Comparison of ENCODE assay signal across 23 mouse cellular contexts in the genomic region with DNA sequence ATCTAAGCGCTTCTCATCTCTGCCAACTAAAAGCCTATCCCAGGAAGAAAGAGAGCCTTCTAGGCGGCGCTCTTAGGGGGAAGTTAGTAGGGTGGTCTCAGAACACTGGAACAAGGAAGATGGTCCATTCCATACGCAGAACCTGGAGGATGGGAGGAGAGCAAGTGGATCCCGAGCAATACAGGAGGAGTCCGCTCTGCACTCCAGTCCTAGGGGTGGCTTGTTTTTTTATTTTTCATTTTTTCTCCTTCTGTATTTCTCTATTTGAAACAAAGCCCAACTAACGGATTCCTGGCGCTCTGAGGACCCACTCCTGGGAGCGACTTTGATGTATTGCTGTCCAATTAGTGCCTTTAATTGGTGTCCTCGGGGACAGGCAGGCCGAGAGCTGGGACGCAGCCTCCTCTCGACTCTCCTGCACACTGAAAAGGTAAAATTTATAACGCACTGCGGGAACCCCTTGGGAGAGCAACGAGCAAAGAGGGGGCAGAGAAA. TPM values are rescaled to one million over a fixed set of nuclear protein-coding genes. Genes with fewer than 3 reads are reported as not detected.
A peak's percentile ranks its signal among the peaks of the same experiment; 100 is the strongest.
DNase-seq lines count a peak whose midpoint lies in the region; ATAC-seq and TF ChIP-seq lines count a peak whose summit lies in the region.
"Had no signal": no experiment of that assay in that cellular context is flagged by ENCODE, and none has a peak within 500 bp of the region (broad histone marks: within the 10 kb centered on the region; RNA-seq: fewer than 3 reads in every experiment).

No protein-coding gene starts in this region.

- ATAC-seq in hindbrain, embryonic 13.5 days (ENCODE audit: low FRiP score), result no peak
- ATAC-seq in hindbrain, postnatal 0 days, result no peak
- ATAC-seq in limb, embryonic 13.5 days (ENCODE audit: low FRiP score, low read depth), result no peak
- no peak for ATAC-seq in liver, embryonic 11.5 days (replicated peaks; ENCODE audit: low FRiP score)
- ATAC-seq: forebrain, embryonic 14.5 days had no signal

- 0 out of 2 replicates have a peak overlapping the region, but pooled peaks have one; percentile 30 for H3K27ac ChIP-seq in hindbrain, embryonic 13.5 days
- no peak overlapping the region for H3K27ac ChIP-seq in hindbrain, postnatal 0 days
- no peak overlapping the region for H3K27ac ChIP-seq in limb, embryonic 13.5 days
- no peak overlapping the region for H3K27ac ChIP-seq in liver, embryonic 11.5 days (ENCODE audit: low read depth, low read length)
- H3K27ac ChIP-seq: embryonic facial prominence, embryonic 15.5 days; left cerebral cortex, adult 2 months; macrophage had no signal

- no peaks in the 10 kb centered on the region for H3K9me3 ChIP-seq in hindbrain, embryonic 13.5 days
- no peaks in the 10 kb centered on the region for H3K9me3 ChIP-seq in hindbrain, postnatal 0 days (ENCODE audit: low read length)
- no peaks in the 10 kb centered on the region for H3K9me3 ChIP-seq in E14TG2a.4 (ENCODE audit: low read length)
- no peaks in the 10 kb centered on the region for H3K9me3 ChIP-seq in limb, embryonic 13.5 days
- H3K9me3 ChIP-seq in liver, embryonic 11.5 days (ENCODE audit: control insufficient read depth, low read length), result no peaks in the 10 kb centered on the region
- H3K9me3 ChIP-seq: embryonic facial prominence, embryonic 15.5 days; heart, embryonic 12.5 days had no signal

- no peak for DNase-seq in hindbrain, postnatal 0 days (ENCODE audit: low spot score)
- DNase-seq in brain, embryonic 14.5 days (ENCODE audit: low read depth), result peak; percentile 54
- DNase-seq in layer of hippocampus, adult 18-20 months (ENCODE audit: low spot score in 2 of 2), result no peak
- DNase-seq in liver, embryonic 11.5 days (ENCODE audit: low spot score), result no peak
- DNase-seq: cerebellum, adult 11-12 months; heart, postnatal 4 days; kidney, adult 11 months; kidney, postnatal 10 days; lung, adult 2 months; right cerebral cortex, adult 18-20 months; thymus, postnatal 4 days had no signal

- peaks cover 92% of the 10 kb centered on the region for H3K27me3 ChIP-seq in hindbrain, embryonic 13.5 days
- peaks cover 78% of the 10 kb centered on the region for H3K27me3 ChIP-seq in hindbrain, postnatal 0 days (ENCODE audit: insufficient read depth, low read length)
- H3K27me3 ChIP-seq in E14TG2a.4 (ENCODE audit: insufficient read depth, low read length), result peaks cover 85% of the 10 kb centered on the region
- peaks cover 90% of the 10 kb centered on the region for H3K27me3 ChIP-seq in limb, embryonic 13.5 days
- peaks cover 74% of the 10 kb centered on the region for H3K27me3 ChIP-seq in liver, embryonic 11.5 days (replicated peaks; ENCODE audit: control insufficient read depth, insufficient read depth, low read length)

- no peak overlapping the region for H3K4me2 ChIP-seq in hindbrain, embryonic 13.5 days
- H3K4me2 ChIP-seq in hindbrain, postnatal 0 days (ENCODE audit: low read depth, low read length), result no peak overlapping the region
- peak overlapping the region; percentile 47 for H3K4me2 ChIP-seq in limb, embryonic 13.5 days (replicated peaks)
- no peak overlapping the region for H3K4me2 ChIP-seq in liver, embryonic 11.5 days
- H3K4me2 ChIP-seq: embryonic facial prominence, embryonic 15.5 days; heart, embryonic 12.5 days had no signal

- TF ChIP-seq CTCF in hindbrain, postnatal 0 days (IDR thresholded peaks at IDR 0.05; ENCODE audit: low read depth), result no peak
- TF ChIP-seq CTCF in E14TG2a.4 (conservative IDR thresholded peaks at IDR 0.05; ENCODE audit: low read length), result no peak
- no peak for TF ChIP-seq CTCF in brain, embryonic 14.5 days (IDR thresholded peaks at IDR 0.05; ENCODE audit: borderline replicate concordance, extremely low read depth, insufficient read depth, insufficient read length)

- TF ChIP-seq POLR2A in brain, embryonic 14.5 days (IDR thresholded peaks at IDR 0.05; ENCODE audit: borderline replicate concordance, extremely low read depth, insufficient read depth, insufficient read length, poor library complexity, severe bottlenecking), result no peak

- H3K36me3 ChIP-seq in hindbrain, embryonic 13.5 days, result no peaks in the 10 kb centered on the region
- H3K36me3 ChIP-seq in hindbrain, postnatal 0 days (ENCODE audit: insufficient read depth, low read length), result no peaks in the 10 kb centered on the region
- no peaks in the 10 kb centered on the region for H3K36me3 ChIP-seq in E14TG2a.4 (ENCODE audit: insufficient read depth, low read length)
- H3K36me3 ChIP-seq in limb, embryonic 13.5 days, result no peaks in the 10 kb centered on the region
- no peaks in the 10 kb centered on the region for H3K36me3 ChIP-seq in liver, embryonic 11.5 days (ENCODE audit: control insufficient read depth, insufficient read depth, low read length)
- H3K36me3 ChIP-seq: embryonic facial prominence, embryonic 15.5 days; heart, embryonic 12.5 days had no signal

- H3K4me1 ChIP-seq in hindbrain, embryonic 13.5 days (replicated peaks), result peaks cover 16% of the 10 kb centered on the region; the same call in 1 of the 2 replicates
- H3K4me1 ChIP-seq in hindbrain, postnatal 0 days (ENCODE audit: insufficient read depth, low read length), result no peaks in the 10 kb centered on the region
- peaks cover 32% of the 10 kb centered on the region for H3K4me1 ChIP-seq in E14TG2a.4 (replicated peaks; ENCODE audit: low read depth, low read length)
- peaks cover 25% of the 10 kb centered on the region for H3K4me1 ChIP-seq in limb, embryonic 13.5 days
- no peaks in the 10 kb centered on the region for H3K4me1 ChIP-seq in liver, embryonic 11.5 days (replicated peaks; ENCODE audit: control insufficient read depth, insufficient read depth, low read length)

- H3K4me3 ChIP-seq in hindbrain, embryonic 13.5 days, result no peak overlapping the region
- H3K4me3 ChIP-seq in hindbrain, postnatal 0 days (ENCODE audit: low read length), result no peak overlapping the region
- H3K4me3 ChIP-seq in E14TG2a.4 (replicated peaks; ENCODE audit: low read length), result 0 out of 2 replicates have a peak overlapping the region, but pooled peaks have one; percentile 49
- 0 out of 2 replicates have a peak overlapping the region, but pooled peaks have one; percentile 3 for H3K4me3 ChIP-seq in limb, embryonic 13.5 days
- no peak overlapping the region for H3K4me3 ChIP-seq in liver, embryonic 11.5 days (ENCODE audit: low read depth, low read length)
- H3K4me3 ChIP-seq: embryonic facial prominence, embryonic 15.5 days; heart, embryonic 12.5 days; left cerebral cortex, adult 2 months had no signal

- no peak overlapping the region for H3K9ac ChIP-seq in hindbrain, embryonic 13.5 days
- no peak overlapping the region for H3K9ac ChIP-seq in hindbrain, postnatal 0 days (replicated peaks; ENCODE audit: low read length)
- H3K9ac ChIP-seq in limb, embryonic 13.5 days, result no peak overlapping the region
- H3K9ac ChIP-seq in liver, embryonic 11.5 days (ENCODE audit: low read depth, low read length), result no peak overlapping the region
- H3K9ac ChIP-seq: embryonic facial prominence, embryonic 15.5 days; heart, embryonic 12.5 days had no signal

- 1% methylated on average over 16 of the region's 16 CpGs for WGBS in hindbrain, embryonic 13.5 days
- WGBS in hindbrain, postnatal 0 days, result 2% methylated on average over 16 of the region's 16 CpGs
- under 1% methylated on average over 16 of the region's 16 CpGs for WGBS in limb, embryonic 13.5 days
- WGBS in liver, embryonic 11.5 days, result 6% methylated on average over 16 of the region's 16 CpGs

RNA-seq across cellular contexts. Expression of a gene that starts 9.5 kb away (rescaled TPM):
- 3.5 and 3.7 TPM in 2 replicates for polyA plus RNA-seq in hindbrain, embryonic 13.5 days (2015; fragmentation: Nextera tagmentation; extraction: Ambion mirVana)
- total RNA-seq in hindbrain, postnatal 0 days (2014; rRNA removed), result 2.0 and 6.2 TPM in 2 replicates
- polyA plus RNA-seq in hindbrain, postnatal 0 days (2015; fragmentation: Nextera tagmentation; extraction: Ambion mirVana), result 1.3 and 2.1 TPM in 2 replicates
- 1.5 and 3.7 TPM in 2 replicates for polyA plus RNA-seq in brain, embryonic 14.5 days (2012; rRNA removed)
- 0.89 and 1.4 TPM in 2 replicates for polyA plus RNA-seq in limb, embryonic 13.5 days (2015; fragmentation: Nextera tagmentation; extraction: Ambion mirVana)
- total RNA-seq in layer of hippocampus, adult 18-20 months (2021), result not detected
- 0.12 TPM in 1 of 2 replicates, not detected in the other for polyA plus RNA-seq in liver, embryonic 11.5 days (2014; fragmentation: Nextera tagmentation; extraction: Ambion mirVana)
- total RNA-seq: adrenal gland, adult 18-20 months; gastrocnemius, postnatal 4 days; heart, postnatal 4 days; left cerebral cortex, adult 2 months; MEL; neutrophil, adult 5-6 weeks had no signal
- polyA plus RNA-seq: embryonic facial prominence, embryonic 15.5 days; forebrain, embryonic 14.5 days; heart, embryonic 12.5 days; lung, adult 2 months; macrophage had no signal

Comparison
In these comparisons a context has a peak if more than half of its experiments do, and no peak if none do; other contexts are left out.
1. H3K4me3 ChIP-seq: peak in E14TG2a.4 (single experiment) and limb, embryonic 13.5 days (single experiment); none in hindbrain, embryonic 13.5 days (single experiment), hindbrain, postnatal 0 days (single experiment) and liver, embryonic 11.5 days (single experiment).